Mouse (Mus musculus) CH12.LX (cell line): ENCODE measurements at regions not wholly inside any gene's neighbourhood (a gene's known extent, or its start where the extent isn't known, plus 50 kb on each side); places are given as distances from the start of the nearest gene placed in this dataset.

Source experiments
- BHLHE40 ChIP-seq: IDR thresholded peaks from 2 replicates; pipeline ENCODE4 v1.6.1; 2011; ENCODE audit warnings: mild to moderate bottlenecking, low read depth, low read length, improper control_type of control experiment
- CTCF ChIP-seq, 2 experiments: IDR thresholded peaks in 1 of 2; conservative IDR thresholded peaks in 1 of 2; 2 replicates each; pipeline ENCODE4 v1.5.1; 2011 to 2012; ENCODE audit warnings: low read depth in 2 of 2, low read length in 2 of 2, improper control_type of control experiment in 1 of 2, inconsistent platforms in 1 of 2, mild to moderate bottlenecking in 1 of 2, moderate library complexity in 1 of 2
- E2F4 ChIP-seq: IDR thresholded peaks from 2 replicates; pipeline ENCODE4 v1.6.1; 2011; ENCODE audit warnings: low read depth, low read length, improper control_type of control experiment; ENCODE audit not compliant: insufficient replicate concordance
- MAFK ChIP-seq: IDR thresholded peaks from 2 replicates; pipeline ENCODE4 v1.6.1; 2011; ENCODE audit warnings: low read length, improper control_type of control experiment; ENCODE audit not compliant: insufficient replicate concordance
- MAX ChIP-seq: IDR thresholded peaks from 2 replicates; pipeline ENCODE4 v1.6.1; 2011; ENCODE audit warnings: low read length, improper control_type of control experiment
- NELFE ChIP-seq: IDR thresholded peaks from 2 replicates; pipeline ENCODE4 v1.6.1; 2011; ENCODE audit warnings: low read depth, low read length, improper control_type of control experiment
- NRF1 ChIP-seq: IDR thresholded peaks from 2 replicates; pipeline ENCODE4 v1.6.1; 2014; ENCODE audit warnings: low read depth, mild to moderate bottlenecking, inconsistent platforms, low read length, improper control_type of control experiment, moderate library complexity
- POLR2A ChIP-seq: IDR thresholded peaks from 2 replicates; pipeline ENCODE4 v1.6.1; 2011; ENCODE audit warnings: low read depth, mild to moderate bottlenecking, improper control_type of control experiment, low read length

DNA sequence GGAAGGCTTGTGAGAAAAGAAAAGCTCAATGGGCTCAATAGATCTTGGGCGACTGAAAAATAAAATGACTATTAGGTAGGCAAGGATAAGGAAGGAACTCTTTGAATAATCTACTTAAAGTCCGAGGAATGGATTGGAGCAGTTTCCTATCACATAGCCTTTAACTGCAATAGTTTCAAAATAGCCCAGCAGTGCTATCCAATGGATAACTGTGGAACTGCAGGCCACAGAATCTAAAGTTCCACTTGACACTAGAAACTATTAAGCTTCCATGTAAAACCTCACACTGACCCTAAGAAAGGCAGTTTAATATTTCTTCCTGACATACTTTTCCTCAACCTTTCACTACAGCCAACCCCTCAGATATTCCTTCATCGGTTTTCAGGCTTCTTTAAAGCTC, 85.6 kb downstream of the Amer1 start:
- TF ChIP-seq MAX: no peak
- TF ChIP-seq MAFK: no peak
- TF ChIP-seq NRF1: no peak
- no peak for TF ChIP-seq POLR2A
- peak; percentile 22 to 63; a peak in 2 of 4 replicates for TF ChIP-seq CTCF (conservative IDR thresholded peaks at IDR 0.05 in 1 of 2, IDR thresholded peaks at IDR 0.05 in 1 of 2; ENCODE audit: low read depth in 2 of 2, low read length in 2 of 2)
- no peak for TF ChIP-seq E2F4
- no peak for TF ChIP-seq BHLHE40
- TF ChIP-seq NELFE: no peak
